Mouse (Mus musculus): ENCODE measurements at regions not wholly inside any gene's neighbourhood (a gene's known extent, or its start where the extent isn't known, plus 50 kb on each side); places are given as distances from the start of the nearest gene placed in this dataset.

- peak; percentile 14 to 17 for DNase-seq
These were observed 232.0 kb downstream of the Rab28 start for GRCm38 (mm10) chr5:41476001-41476400.

- DNase-seq = no peak
These were observed 262.4 kb downstream of the Rab28 start for GRCm38 (mm10) chr5:41445512-41446005.

DNA sequence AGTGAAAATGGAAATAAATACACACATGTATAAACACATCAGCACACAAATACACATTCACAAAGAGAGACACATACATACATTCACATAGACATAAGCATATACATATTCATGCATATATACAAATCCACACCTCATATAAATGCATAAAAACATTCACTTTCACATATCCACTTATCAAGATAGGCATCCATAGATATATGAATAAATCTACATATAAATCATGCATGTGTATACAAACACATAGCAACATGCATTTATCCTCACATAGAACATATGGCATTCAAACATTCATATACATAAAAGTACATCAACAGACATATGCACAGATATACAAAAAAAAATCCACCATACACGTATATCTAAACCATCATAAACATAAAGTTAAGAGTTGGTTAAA is 266.9 kb downstream of the Rab28 start:
- no peak for DNase-seq

GRCm38 (mm10) chr5:41419121-41419874 is 288.7 kb downstream of the Rab28 start:
- no peak for DNase-seq

GRCm38 (mm10) chr5:41409070-41409668 is 298.8 kb downstream of the Rab28 start:
- DNase-seq = no peak

- no peak for DNase-seq
These were observed 315.1 kb downstream of the Rab28 start for GRCm38 (mm10) chr5:41392802-41393234.

DNA sequence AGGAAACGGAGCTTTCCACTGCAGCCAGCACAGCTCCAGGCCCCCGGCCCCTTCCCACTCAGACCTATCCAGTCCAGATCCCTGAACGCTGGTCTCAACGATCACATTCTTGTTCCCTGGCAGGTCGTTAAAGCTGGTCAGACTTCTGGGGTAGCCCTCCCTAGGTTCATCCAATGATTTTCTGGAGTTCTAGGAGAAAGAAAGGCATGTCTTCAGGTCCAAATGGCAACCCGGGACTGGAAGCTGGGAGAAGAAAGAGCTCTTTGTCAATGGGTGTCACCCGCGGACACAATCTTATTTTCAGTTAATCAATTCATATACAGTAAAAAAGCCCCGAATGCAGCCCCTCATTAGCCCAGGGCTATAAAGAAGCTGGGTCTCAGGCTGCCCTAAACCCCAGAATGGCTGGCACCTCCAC is 315.8 kb downstream of the Rab28 start:
- no peak for DNase-seq

GRCm38 (mm10) chr5:41373409-41373808 is 334.5 kb downstream of the Rab28 start:
- DNase-seq = peak; percentile 15 to 24

DNA sequence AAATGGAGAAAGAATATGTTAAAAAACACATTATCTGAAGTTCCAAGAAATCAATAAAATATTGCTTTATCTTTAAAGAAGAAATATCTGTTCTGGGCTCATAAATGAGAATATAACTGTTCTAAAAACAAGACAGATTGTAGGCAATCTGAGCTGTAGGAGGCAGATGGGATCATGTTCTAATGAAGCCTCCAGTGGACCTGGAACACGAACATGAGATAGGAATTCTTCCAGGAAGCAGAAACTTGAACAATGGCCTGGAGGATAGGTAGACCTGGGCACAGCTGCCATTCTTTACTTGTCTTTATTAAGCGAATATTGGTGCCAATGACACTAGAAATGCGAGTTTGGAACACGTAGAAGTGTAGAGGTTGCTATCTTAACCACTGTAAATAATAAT is 336.5 kb downstream of the Rab28 start:
- no peak for DNase-seq

- peak; percentile 77 to 82 for DNase-seq
These were observed 337.6 kb downstream of the Rab28 start for GRCm38 (mm10) chr5:41370356-41370755.

DNA sequence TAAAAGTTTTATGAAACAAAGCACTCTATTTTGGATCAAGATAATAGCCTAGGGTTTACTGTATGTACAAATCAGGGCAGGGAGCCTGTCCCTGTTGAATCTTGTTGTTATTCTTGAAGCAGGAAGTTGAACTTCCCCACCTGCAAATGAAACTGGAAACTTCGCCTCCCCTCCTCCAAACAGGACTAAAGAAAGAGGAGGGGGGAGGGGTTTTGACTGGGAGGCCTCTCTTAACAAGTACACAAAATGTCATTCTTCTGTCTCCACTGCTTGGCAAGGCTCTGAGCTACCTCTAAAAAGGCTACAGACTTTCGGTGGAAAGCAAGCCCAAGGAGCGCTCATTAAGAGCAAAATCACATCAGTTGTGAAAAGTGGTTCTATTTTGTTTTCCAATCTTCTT is 338.1 kb downstream of the Rab28 start:
- no peak for DNase-seq

DNA sequence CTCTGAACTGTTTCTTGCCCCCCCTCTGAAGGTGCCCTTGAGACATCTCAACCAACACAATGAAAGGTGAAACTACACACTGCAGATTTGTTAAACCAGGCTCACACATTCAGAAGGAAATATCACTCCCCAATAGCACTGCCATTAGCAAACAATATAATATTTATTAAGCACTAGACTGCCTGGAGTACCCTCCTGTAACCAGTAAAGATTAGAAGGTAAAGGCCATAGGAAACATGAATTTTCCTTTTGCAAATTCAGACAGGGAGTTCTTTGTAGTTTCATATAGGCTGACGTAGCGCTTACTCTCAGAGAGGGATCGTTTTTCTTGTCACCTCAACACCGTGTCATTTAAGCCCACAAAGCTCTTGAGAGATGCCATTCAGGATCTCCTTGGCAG is 342.1 kb downstream of the Rab28 start:
- no peak for DNase-seq

- peak; percentile 52 to 69 for DNase-seq
These were observed 359.5 kb downstream of the Rab28 start for GRCm38 (mm10) chr5:41348410-41348821.

GRCm38 (mm10) chr5:41347416-41347815 is 360.5 kb downstream of the Rab28 start:
- DNase-seq = no peak

DNA sequence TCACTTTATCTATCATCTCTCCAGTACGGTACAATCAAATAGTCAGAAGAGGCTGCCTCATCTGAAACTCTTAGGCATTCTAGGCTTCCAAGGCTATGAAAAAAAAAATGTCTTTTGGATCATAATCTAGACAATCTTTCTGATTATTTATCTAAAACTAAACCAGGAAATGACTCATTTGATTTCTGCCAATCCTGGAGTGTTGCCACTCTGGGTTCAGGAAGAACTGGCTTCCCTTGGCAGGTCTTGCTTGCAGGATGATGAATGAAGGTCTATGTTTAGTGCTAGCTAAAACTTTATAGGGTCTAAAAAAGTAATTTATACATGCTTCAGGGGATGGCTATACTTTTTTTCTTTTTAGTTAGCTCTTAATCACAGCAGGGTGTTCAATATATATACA is 367.4 kb downstream of the Rab28 start:
- DNase-seq = no peak

DNA sequence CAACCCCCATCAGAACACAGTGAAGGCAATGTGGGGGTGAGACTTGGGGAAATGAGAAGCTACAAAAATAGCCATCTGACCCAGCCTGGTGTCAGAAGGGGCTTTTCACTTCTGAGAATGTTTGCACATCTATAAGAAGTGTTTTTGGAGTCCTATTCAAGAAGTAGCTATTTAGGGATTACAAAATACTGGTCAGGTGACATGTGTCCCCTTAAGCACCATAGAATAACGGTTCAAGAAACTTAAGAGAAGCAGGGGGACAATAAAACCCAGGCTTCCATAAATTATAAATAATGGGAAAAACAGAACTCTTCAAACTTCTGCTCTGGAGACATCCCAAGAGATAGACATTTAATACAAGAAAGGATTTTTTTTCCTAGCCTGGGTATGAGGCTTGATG is 411.5 kb downstream of the Rab28 start:
- no peak for DNase-seq

GRCm38 (mm10) chr5:41266731-41267130 is 441.2 kb downstream of the Rab28 start:
- DNase-seq = no peak

- DNase-seq = no peak
These were observed 441.6 kb downstream of the Rab28 start for GRCm38 (mm10) chr5:41266317-41266716.

DNA sequence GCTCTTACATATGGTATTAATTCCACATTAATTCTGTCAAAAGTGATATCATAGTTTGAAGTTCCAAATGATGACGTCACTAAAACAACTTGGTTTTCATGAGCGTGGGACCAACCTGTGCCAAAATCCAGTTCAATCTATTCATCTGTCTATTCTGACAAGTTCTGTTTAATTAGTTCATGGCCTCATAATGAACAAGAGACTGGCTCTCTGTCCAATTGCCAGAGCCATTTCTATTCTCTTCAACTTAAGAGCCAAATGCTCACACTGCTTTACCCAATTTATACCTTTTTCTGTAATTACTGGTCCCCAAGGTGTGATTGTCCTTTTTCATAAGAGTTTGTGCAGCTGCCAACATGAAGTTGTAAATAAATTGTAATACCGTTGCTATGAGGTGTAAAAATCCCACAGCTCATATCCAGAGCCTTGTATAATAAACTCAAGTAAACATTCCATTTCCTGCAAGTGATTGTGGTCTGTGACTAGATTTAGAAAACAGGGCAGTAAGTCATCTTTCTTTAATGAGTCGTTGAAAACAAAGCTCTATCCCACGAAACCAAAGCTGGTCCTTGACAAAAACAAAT is 446.2 kb downstream of the Rab28 start:
- no peak for DNase-seq
